Mouse (Mus musculus): ENCODE results near the gene Gm10428.

Gene Gm10428

GRCm38 (mm10) chr11:62788935-62789616 lies 36.2 kb downstream of the Gm10428 start, which contains the start of gene Zfp286:
TSS of gene Zfp286 (minus strand) at chr11:62789462.
- peak; percentile 91 for DNase-seq (ENCODE audit: low spot score)

GRCm38 (mm10) chr11:62789617-62789936 lies 36.7 kb downstream of the Gm10428 start:
- DNase-seq (ENCODE audit: low spot score), result no peak
